Mouse (Mus musculus) ES-E14 (cell line): Measurements from ENCODE around the gene Ybx1.

Experiments
- CHD2 ChIP-seq: IDR thresholded peaks from 2 replicates; pipeline ENCODE4 v1.6.1; 2014; ENCODE audit warnings: mild to moderate bottlenecking, low read depth, low read length, inconsistent platforms
- HCFC1 ChIP-seq: IDR thresholded peaks from 2 replicates; pipeline ENCODE4 v1.6.1; 2012; ENCODE audit warnings: low read length, inconsistent platforms, borderline replicate concordance; ENCODE audit not compliant: insufficient read depth
- MAFK ChIP-seq: IDR thresholded peaks from 2 replicates; pipeline ENCODE4 v1.6.1; 2014; ENCODE audit warnings: mild to moderate bottlenecking, low read depth, low read length, inconsistent platforms; ENCODE audit not compliant: insufficient read depth
- ZC3H11A ChIP-seq: IDR thresholded peaks from 2 replicates; pipeline ENCODE4 v1.6.1; 2012; ENCODE audit warnings: low read depth, mild to moderate bottlenecking, inconsistent platforms, low read length, borderline replicate concordance
- ZNF384 ChIP-seq: IDR thresholded peaks from 2 replicates; pipeline ENCODE4 v1.6.1; 2012; ENCODE audit warnings: low read depth, low read length, inconsistent platforms

GRCm38 (mm10) chr4:119300761-119301160 lies 6.4 kb upstream of the Ybx1 start:
- TF ChIP-seq MAFK (no peak), ZNF384 (no peak), HCFC1 (no peak), ZC3H11A (no peak), CHD2 (no peak)
